Mouse (Mus musculus) cerebellum, postnatal 10 days (tissue): ENCODE results near the gene Med15.

ENCODE experiments used
- DNase-seq, 2 experiments: peaks; one replicate each; pipeline ENCODE4 v3.0.0; 2021; ENCODE audit warnings: mixed read lengths in 2 of 2

Gene Med15

GRCm38 (mm10) chr16:17732021-17732420 is 670 bp downstream of the Med15 start:
- DNase-seq: no peak

- no peak for DNase-seq
Observed at GRCm38 (mm10) chr16:17729974-17730373, 2.7 kb downstream of the Med15 start.

- peak; percentile 29 for DNase-seq
Observed at GRCm38 (mm10) chr16:17727179-17727861, 5.4 kb downstream of the Med15 start.

- DNase-seq: no peak
Observed at GRCm38 (mm10) chr16:17724448-17724847, 8.2 kb downstream of the Med15 start.

- DNase-seq: no peak
Observed at GRCm38 (mm10) chr16:17723325-17723626, 9.4 kb downstream of the Med15 start.

GRCm38 (mm10) chr16:17722461-17723324 is 10.0 kb downstream of the Med15 start:
- peak; percentile 93 to 95 for DNase-seq

- no peak for DNase-seq
Observed at GRCm38 (mm10) chr16:17721822-17722460, 10.8 kb downstream of the Med15 start.

GRCm38 (mm10) chr16:17721114-17721808 is 11.4 kb downstream of the Med15 start:
- DNase-seq: peak in 1 of 2 experiments; percentile 16

GRCm38 (mm10) chr16:17717791-17718190 is 14.9 kb downstream of the Med15 start:
- DNase-seq: no peak

GRCm38 (mm10) chr16:17707541-17707940 is 25.1 kb downstream of the Med15 start:
- no peak for DNase-seq

- no peak for DNase-seq
Observed at GRCm38 (mm10) chr16:17701043-17701405, 31.7 kb downstream of the Med15 start.

GRCm38 (mm10) chr16:17700386-17701042 is 32.2 kb downstream of the Med15 start:
- no peak for DNase-seq

- no peak for DNase-seq
Observed at GRCm38 (mm10) chr16:17694860-17695259, 37.8 kb downstream of the Med15 start.

GRCm38 (mm10) chr16:17669886-17670285 is 62.8 kb downstream of the Med15 start:
- DNase-seq: peak in 1 of 2 experiments; percentile 5

GRCm38 (mm10) chr16:17665568-17665967 is 67.1 kb downstream of the Med15 start:
- DNase-seq: no peak

- DNase-seq: no peak
Observed at GRCm38 (mm10) chr16:17656212-17656871, 76.3 kb downstream of the Med15 start.

GRCm38 (mm10) chr16:17654188-17654795 is 78.4 kb downstream of the Med15 start:
- peak in 1 of 2 experiments; percentile 29 for DNase-seq

- peak in 1 of 2 experiments; percentile 10 for DNase-seq
Observed at GRCm38 (mm10) chr16:17653601-17654000, 79.1 kb downstream of the Med15 start.

GRCm38 (mm10) chr16:17652607-17653006 is 80.1 kb downstream of the Med15 start:
- DNase-seq: no peak

- peak; percentile 42 to 47 for DNase-seq
Observed at GRCm38 (mm10) chr16:17650711-17651110, 82.0 kb downstream of the Med15 start.

GRCm38 (mm10) chr16:17649925-17650605 is 82.6 kb downstream of the Med15 start:
- DNase-seq: peak in 1 of 2 experiments; percentile 28
